Mouse (Mus musculus) kidney, adult 8-10 months (tissue): ENCODE data around the gene Hist2h3c2.
"Not testable (repeated sequence)": the region's sequence is repeated elsewhere in the genome, so short reads cannot be mapped to it uniquely, and the experiment has no call there.

Source experiments
- DNase-seq, 2 experiments: peaks; one replicate each; pipeline ENCODE4 v3.0.0; 2022

The Hist2h3c2 gene

GRCm38 (mm10) chr3:96260220-96260619 is 21.3 kb upstream of the Hist2h3c2 start:
- no peak for DNase-seq

- DNase-seq: no peak
These were observed 18.3 kb upstream of the Hist2h3c2 start for GRCm38 (mm10) chr3:96257190-96257589.

GRCm38 (mm10) chr3:96255926-96256593 is 17.1 kb upstream of the Hist2h3c2 start:
- DNase-seq: no peak

- DNase-seq: no peak
These were observed 15.9 kb upstream of the Hist2h3c2 start for GRCm38 (mm10) chr3:96254683-96255355.

- DNase-seq: no peak
These were observed 12.9 kb upstream of the Hist2h3c2 start for GRCm38 (mm10) chr3:96251787-96252186.

GRCm38 (mm10) chr3:96250890-96251289 is 12.0 kb upstream of the Hist2h3c2 start:
- no peak for DNase-seq

GRCm38 (mm10) chr3:96249034-96249345 is 10.1 kb upstream of the Hist2h3c2 start:
- DNase-seq: no peak

GRCm38 (mm10) chr3:96248141-96249033 is 9.5 kb upstream of the Hist2h3c2 start:
- no peak for DNase-seq

- DNase-seq: no peak
These were observed 8.6 kb upstream of the Hist2h3c2 start for GRCm38 (mm10) chr3:96247356-96248140.

- not testable (repeated sequence) for DNase-seq
These were observed 7.5 kb upstream of the Hist2h3c2 start, which contains the start of gene Hist2h3c1 for GRCm38 (mm10) chr3:96246427-96246856. TSS of gene Hist2h3c1 (plus strand) at chr3:96246685.

GRCm38 (mm10) chr3:96246018-96246417 is 7.1 kb upstream of the Hist2h3c2 start:
- not testable (repeated sequence) for DNase-seq

GRCm38 (mm10) chr3:96245003-96245886 is 6.3 kb upstream of the Hist2h3c2 start, which contains the start of gene Hist2h2aa1:
TSS of gene Hist2h2aa1 (plus strand) at chr3:96245497.
- DNase-seq: peak; percentile 87

- DNase-seq: peak in 1 of 2 experiments; percentile 41
These were observed 5.1 kb upstream of the Hist2h3c2 start for GRCm38 (mm10) chr3:96243921-96244572.

- no peak for DNase-seq
These were observed 1.9 kb upstream of the Hist2h3c2 start for GRCm38 (mm10) chr3:96240799-96241197.

GRCm38 (mm10) chr3:96239949-96240798 is 1.2 kb upstream of the Hist2h3c2 start, which contains the start of gene Hist2h2aa2:
TSS of gene Hist2h2aa2 (minus strand) at chr3:96240276.
- peak; percentile 96 to 98 for DNase-seq

GRCm38 (mm10) chr3:96237904-96238511 is 919 bp downstream of the Hist2h3c2 start:
- DNase-seq: no peak

GRCm38 (mm10) chr3:96237335-96237903 is 1.5 kb downstream of the Hist2h3c2 start:
- DNase-seq: no peak

GRCm38 (mm10) chr3:96236834-96237334 is 2.0 kb downstream of the Hist2h3c2 start:
- DNase-seq: no peak

GRCm38 (mm10) chr3:96235836-96236235 is 3.1 kb downstream of the Hist2h3c2 start:
- DNase-seq: no peak
